In the genomic region with DNA sequence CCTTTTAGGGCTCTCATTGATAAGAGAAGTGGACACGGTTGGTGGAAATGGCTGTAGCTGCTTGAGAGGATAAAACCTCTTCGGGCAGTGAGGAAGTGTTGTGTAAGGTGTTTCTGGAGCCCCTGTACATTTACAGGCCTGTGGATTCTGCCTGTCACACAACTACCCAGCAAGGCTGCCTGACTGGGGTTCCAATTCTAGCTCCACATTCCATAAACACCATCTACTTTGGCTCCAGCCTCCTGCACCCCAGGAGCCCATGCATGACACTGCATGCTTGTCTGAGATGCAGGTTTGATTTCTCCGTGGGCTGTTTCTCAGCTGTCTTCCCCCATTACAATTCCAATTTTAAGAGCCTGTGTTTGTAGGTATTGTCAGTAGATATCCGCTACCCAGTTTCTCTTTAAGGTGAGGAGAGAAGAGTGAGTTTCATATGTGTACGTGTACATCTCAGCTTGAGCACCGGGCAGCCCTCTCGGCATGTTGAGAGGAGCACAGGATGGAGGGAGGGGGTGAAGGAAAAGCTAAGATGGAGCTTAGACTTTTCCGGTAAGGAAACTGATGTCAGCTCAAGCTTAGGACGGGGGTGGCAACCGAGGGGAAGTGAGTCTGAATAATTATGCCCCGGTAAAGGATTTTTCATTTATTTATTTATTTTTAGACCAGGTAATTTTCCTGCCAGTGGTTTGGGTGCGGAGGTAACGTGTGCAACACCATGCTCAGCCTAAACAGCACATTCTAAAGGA, we compare ENCODE assay signal across 10 mouse cellular contexts. TPM values are rescaled to one million over a fixed set of nuclear protein-coding genes. Genes with fewer than 3 reads are reported as not detected.
DNase-seq lines count a peak whose midpoint lies in the region; ATAC-seq and TF ChIP-seq lines count a peak whose summit lies in the region.
"Had no signal": no experiment of that assay in that cellular context is flagged by ENCODE, and none has a peak within 500 bp of the region (broad histone marks: within the 10 kb centered on the region; RNA-seq: fewer than 3 reads in every experiment).

No protein-coding gene starts in this region.

- DNase-seq in heart, adult 2 months: no peak
- DNase-seq in cerebellum, adult 8-10 months: peak; percentile 48
- peak; percentile 10 for DNase-seq in forebrain, postnatal 0 days
- DNase-seq in midbrain, embryonic 10.5 days (ENCODE audit: low spot score): no peak
- DNase-seq in T-cell, adult 2 months (ENCODE audit: low spot score): no peak
- DNase-seq in adrenal gland, postnatal 36 days: no peak
- no peak for DNase-seq in retina, postnatal 1 day
- DNase-seq: kidney, postnatal 25 days had no signal

- H3K4me1 ChIP-seq in heart, embryonic 16.5 days (ENCODE audit: control insufficient read depth, insufficient read depth, low read length): peaks cover 7% of the 10 kb centered on the region
- H3K4me1 ChIP-seq in heart, adult 2 months (ENCODE audit: control insufficient read depth, insufficient read depth, low read length): no peaks in the 10 kb centered on the region
- peaks cover 7% of the 10 kb centered on the region; the same call in 1 of the 2 replicates for H3K4me1 ChIP-seq in forebrain, postnatal 0 days (ENCODE audit: insufficient read depth)
- H3K4me1 ChIP-seq in midbrain, embryonic 10.5 days: peaks cover 46% of the 10 kb centered on the region

- H3K4me2 ChIP-seq in heart, embryonic 16.5 days (ENCODE audit: low read depth, low read length): peak overlapping the region; percentile 89
- H3K4me2 ChIP-seq in forebrain, postnatal 0 days (ENCODE audit: low read depth): peak overlapping the region; percentile 69

- no peak for ATAC-seq in heart, embryonic 16.5 days (replicated peaks; ENCODE audit: extremely low read depth, insufficient read depth, low FRiP score)
- no peak for ATAC-seq in forebrain, postnatal 0 days

- no peak for TF ChIP-seq CTCF in heart, adult 2 months (IDR thresholded peaks at IDR 0.05)
- TF ChIP-seq CTCF in forebrain, postnatal 0 days (IDR thresholded peaks at IDR 0.05; ENCODE audit: low read depth): no peak

- H3K9me3 ChIP-seq in heart, embryonic 16.5 days (replicated peaks; ENCODE audit: control insufficient read depth, low read length): no peaks in the 10 kb centered on the region
- H3K9me3 ChIP-seq in forebrain, postnatal 0 days (ENCODE audit: low read length): no peaks in the 10 kb centered on the region
- no peaks in the 10 kb centered on the region for H3K9me3 ChIP-seq in midbrain, embryonic 10.5 days (replicated peaks)

- H3K79me2 ChIP-seq in heart, adult 2 months (replicated peaks; ENCODE audit: control insufficient read depth, insufficient read depth, low read length): no peaks in the 10 kb centered on the region

- no peak overlapping the region for H3K27ac ChIP-seq in heart, embryonic 16.5 days (ENCODE audit: low read length)
- no peak overlapping the region for H3K27ac ChIP-seq in heart, adult 2 months
- peak overlapping the region; percentile 97 for H3K27ac ChIP-seq in forebrain, postnatal 0 days (ENCODE audit: low read depth, low read length)
- peak overlapping the region; percentile 95 for H3K27ac ChIP-seq in midbrain, embryonic 10.5 days (replicated peaks)

- TF ChIP-seq EP300 in heart, adult 2 months (IDR thresholded peaks at IDR 0.05; ENCODE audit: insufficient read depth, low read depth, low read length): no peak

- TF ChIP-seq POLR2A in heart, adult 2 months (IDR thresholded peaks at IDR 0.05; ENCODE audit: insufficient read depth, low read depth, low read length): no peak

- H3K27me3 ChIP-seq in heart, embryonic 16.5 days (ENCODE audit: control insufficient read depth, insufficient read depth, low read length): peaks cover 61% of the 10 kb centered on the region
- H3K27me3 ChIP-seq in heart, adult 2 months (ENCODE audit: control insufficient read depth, insufficient read depth, low read length): peaks cover 10% of the 10 kb centered on the region
- H3K27me3 ChIP-seq in forebrain, postnatal 0 days (ENCODE audit: insufficient read depth, low read length): no peaks in the 10 kb centered on the region
- H3K27me3 ChIP-seq in midbrain, embryonic 10.5 days (ENCODE audit: low read depth, poor library complexity, severe bottlenecking): peaks cover 68% of the 10 kb centered on the region

- WGBS in heart, embryonic 16.5 days: 33% methylated on average over 13 of the region's 13 CpGs
- WGBS in heart, adult 2 months: 30% methylated on average over 13 of the region's 13 CpGs
- 24% methylated on average over 13 of the region's 13 CpGs for WGBS in forebrain, postnatal 0 days
- 41% methylated on average over 13 of the region's 13 CpGs for WGBS in midbrain, embryonic 10.5 days

- no peak overlapping the region for H3K9ac ChIP-seq in heart, embryonic 16.5 days (ENCODE audit: low read length)
- H3K9ac ChIP-seq in heart, adult 2 months (ENCODE audit: low read depth, low read length): no peak overlapping the region
- peak overlapping the region; percentile 96 for H3K9ac ChIP-seq in forebrain, postnatal 0 days

- intact Hi-C loops in heart, adult 2 months (cut with DNase I): no loop called here

- peak overlapping the region; percentile 54 for H3K4me3 ChIP-seq in heart, embryonic 16.5 days (ENCODE audit: low read length)
- H3K4me3 ChIP-seq in heart, adult 2 months: no peak overlapping the region
- peak overlapping the region; percentile 80 for H3K4me3 ChIP-seq in forebrain, postnatal 0 days (ENCODE audit: low read depth, low read length)
- peak overlapping the region; percentile 83 for H3K4me3 ChIP-seq in midbrain, embryonic 10.5 days

- no peaks in the 10 kb centered on the region for H3K36me3 ChIP-seq in heart, embryonic 16.5 days (ENCODE audit: control insufficient read depth, insufficient read depth)
- no peaks in the 10 kb centered on the region for H3K36me3 ChIP-seq in heart, adult 2 months (ENCODE audit: control insufficient read depth, insufficient read depth, low read length)
- no peaks in the 10 kb centered on the region for H3K36me3 ChIP-seq in forebrain, postnatal 0 days (ENCODE audit: insufficient read depth)
- H3K36me3 ChIP-seq in midbrain, embryonic 10.5 days: 0 out of 2 replicates have a peak, but pooled peaks cover 9% of the 10 kb centered on the region

RNA-seq across cellular contexts. Expression of gene Sptbn2, which starts 2.0 kb away (rescaled TPM):
- 0.14 and 0.31 TPM in 2 replicates for polyA plus RNA-seq in heart, embryonic 16.5 days (2015; fragmentation: Nextera tagmentation; extraction: Ambion mirVana)
- under 1 TPM; 0.23 to 0.27 TPM for total RNA-seq in heart, adult 2 months (2021)
- 0.18 and 0.20 TPM in 2 replicates for polyA plus RNA-seq in heart, adult 2 months (2012; rRNA removed)
- 169 and 196 TPM in 2 replicates for total RNA-seq in forebrain, postnatal 0 days (2014; rRNA removed)
- polyA plus RNA-seq in forebrain, postnatal 0 days (2015; fragmentation: Nextera tagmentation; extraction: Ambion mirVana): 24.3 and 25.4 TPM in 2 replicates
- polyA plus RNA-seq in midbrain, embryonic 10.5 days (2016; fragmentation: Nextera tagmentation; extraction: Ambion mirVana): 8.3 and 14.9 TPM in 2 replicates
- total RNA-seq in adrenal gland, postnatal 36 days (2021): under 1 TPM; 0.49 to 0.53 TPM
- total RNA-seq: neutrophil, adult 5-6 weeks had no signal

RNA-seq across cellular contexts. Expression of gene Gm960, which starts 14.5 kb away (rescaled TPM):
- 0.62 and 0.66 TPM in 2 replicates for polyA plus RNA-seq in heart, embryonic 16.5 days (2015; fragmentation: Nextera tagmentation; extraction: Ambion mirVana)
- not detected for total RNA-seq in heart, adult 2 months (2021)
- polyA plus RNA-seq in heart, adult 2 months (2012; rRNA removed): not detected in 2 replicates
- 4.5 and 7.4 TPM in 2 replicates for total RNA-seq in forebrain, postnatal 0 days (2014; rRNA removed)
- 4.9 and 7.3 TPM in 2 replicates for polyA plus RNA-seq in forebrain, postnatal 0 days (2015; fragmentation: Nextera tagmentation; extraction: Ambion mirVana)
- 2.6 and 2.7 TPM in 2 replicates for polyA plus RNA-seq in midbrain, embryonic 10.5 days (2016; fragmentation: Nextera tagmentation; extraction: Ambion mirVana)
- total RNA-seq in adrenal gland, postnatal 36 days (2021): under 1 TPM in 1 of 2 experiments, not detected in 1; 0.13 TPM
- total RNA-seq: neutrophil, adult 5-6 weeks had no signal

RNA-seq across cellular contexts. Expression of gene Rbm4b, which starts 43.3 kb away (rescaled TPM):
- 34.1 and 38.0 TPM in 2 replicates for polyA plus RNA-seq in heart, embryonic 16.5 days (2015; fragmentation: Nextera tagmentation; extraction: Ambion mirVana)
- 1 to 10 TPM; 6.3 to 6.5 TPM for total RNA-seq in heart, adult 2 months (2021)
- 5.1 and 6.9 TPM in 2 replicates for polyA plus RNA-seq in heart, adult 2 months (2012; rRNA removed)
- total RNA-seq in forebrain, postnatal 0 days (2014; rRNA removed): 84.8 and 90.6 TPM in 2 replicates
- 79.8 and 88.7 TPM in 2 replicates for polyA plus RNA-seq in forebrain, postnatal 0 days (2015; fragmentation: Nextera tagmentation; extraction: Ambion mirVana)
- polyA plus RNA-seq in midbrain, embryonic 10.5 days (2016; fragmentation: Nextera tagmentation; extraction: Ambion mirVana): 110 and 134 TPM in 2 replicates
- 10 to 100 TPM; 16.4 to 17.1 TPM for total RNA-seq in adrenal gland, postnatal 36 days (2021)

Comparison
In these comparisons a context has a peak if more than half of its experiments do, and no peak if none do; other contexts are left out.
1. H3K27ac ChIP-seq: peak in forebrain, postnatal 0 days (single experiment) and midbrain, embryonic 10.5 days (single experiment); none in heart, embryonic 16.5 days (single experiment) and heart, adult 2 months (single experiment).
2. DNase-seq: peak in cerebellum, adult 8-10 months (single experiment) and forebrain, postnatal 0 days (single experiment); none in heart, adult 2 months (0 of 2), midbrain, embryonic 10.5 days (single experiment), T-cell, adult 2 months (single experiment), adrenal gland, postnatal 36 days (0 of 2) and retina, postnatal 1 day (single experiment).